ENCODE assay signal across 9 mouse cellular contexts in genomic region chr11:101985990-101986389, GRCm38 (mm10). TPM values are rescaled to one million over a fixed set of nuclear protein-coding genes. Genes with fewer than 3 reads are reported as not detected.
DNase-seq lines count a peak whose midpoint lies in the region; ATAC-seq and TF ChIP-seq lines count a peak whose summit lies in the region.
"Had no signal": no experiment of that assay in that cellular context is flagged by ENCODE, and none has a peak within 500 bp of the region (broad histone marks: within the 10 kb centered on the region; RNA-seq: fewer than 3 reads in every experiment).

No protein-coding gene starts in this region.

- peak; percentile 87 for TF ChIP-seq CTCF in ES-Bruce4 (IDR thresholded peaks at IDR 0.05; ENCODE audit: low read depth, low read length)

- no peak overlapping the region for H3K4me3 ChIP-seq in ES-Bruce4 (ENCODE audit: low read depth, low read length)
- no peak overlapping the region for H3K4me3 ChIP-seq in embryonic facial prominence, embryonic 15.5 days (replicated peaks)
- H3K4me3 ChIP-seq: midbrain, embryonic 12.5 days had no signal

- no peak overlapping the region for H3K9ac ChIP-seq in ES-Bruce4 (ENCODE audit: low read depth, poor library complexity, severe bottlenecking)
- H3K9ac ChIP-seq in embryonic facial prominence, embryonic 15.5 days, result no peak overlapping the region
- H3K9ac ChIP-seq: midbrain, embryonic 12.5 days had no signal

- no peak for TF ChIP-seq POLR2A in ES-Bruce4 (IDR thresholded peaks at IDR 0.05; ENCODE audit: insufficient read depth, low read length)

- H3K27me3 ChIP-seq in ES-Bruce4 (ENCODE audit: control insufficient read depth, insufficient read depth, low read length, poor library complexity, severe bottlenecking), result no peaks in the 10 kb centered on the region; the same call in 1 of the 2 replicates
- H3K27me3 ChIP-seq in embryonic facial prominence, embryonic 15.5 days, result peaks cover 5% of the 10 kb centered on the region; the same call in 1 of the 2 replicates

- H3K4me1 ChIP-seq in ES-Bruce4 (ENCODE audit: control insufficient read depth, insufficient read depth, low read length), result peaks cover 6% of the 10 kb centered on the region
- H3K4me1 ChIP-seq in embryonic facial prominence, embryonic 15.5 days, result peaks cover 28% of the 10 kb centered on the region

- H3K9me3 ChIP-seq in ES-Bruce4 (replicated peaks; ENCODE audit: control insufficient read depth, insufficient read depth, low read length, poor library complexity, severe bottlenecking), result no peaks in the 10 kb centered on the region
- no peaks in the 10 kb centered on the region for H3K9me3 ChIP-seq in embryonic facial prominence, embryonic 15.5 days (replicated peaks)
- H3K9me3 ChIP-seq: midbrain, embryonic 12.5 days had no signal

- 3% methylated on average over 10 of the region's 10 CpGs for WGBS in embryonic facial prominence, embryonic 15.5 days

- intact Hi-C loops in heart, postnatal 10 days (cut with DNase I), result loop anchor here (1.0 to 5.0 kb wide), 2 partner anchors 54 to 151 kb away; no protein-coding TSS in a partner anchor

- H3K36me3 ChIP-seq in ES-Bruce4 (ENCODE audit: control insufficient read depth, insufficient read depth, low read length, poor library complexity, severe bottlenecking), result no peaks in the 10 kb centered on the region
- no peaks in the 10 kb centered on the region for H3K36me3 ChIP-seq in embryonic facial prominence, embryonic 15.5 days
- H3K36me3 ChIP-seq: midbrain, embryonic 12.5 days had no signal

- TF ChIP-seq EP300 in ES-Bruce4 (IDR thresholded peaks at IDR 0.05; ENCODE audit: insufficient read depth, low read depth, low read length), result no peak

- DNase-seq in adrenal gland, postnatal 36 days, result peak; percentile 88
- DNase-seq in heart, postnatal 10 days, result peak; percentile 93 to 95
- DNase-seq in layer of hippocampus, adult 9-10 months (ENCODE audit: low spot score), result peak; percentile 89
- peak; percentile 89 for DNase-seq in lung, postnatal 14 days
- DNase-seq in right cerebral cortex, adult 2 months (ENCODE audit: low spot score in 2 of 2), result peak; percentile 94
- peak; percentile 53 for DNase-seq in urinary bladder, adult 2 months (ENCODE audit: low spot score)

- H3K27ac ChIP-seq in ES-Bruce4 (ENCODE audit: insufficient read depth, low read length), result no peak overlapping the region
- H3K27ac ChIP-seq in embryonic facial prominence, embryonic 15.5 days (replicated peaks), result no peak overlapping the region
- H3K27ac ChIP-seq: midbrain, embryonic 12.5 days had no signal

- H3K4me2 ChIP-seq in embryonic facial prominence, embryonic 15.5 days (replicated peaks), result peak overlapping the region; percentile 19
- H3K4me2 ChIP-seq: midbrain, embryonic 12.5 days had no signal

- ATAC-seq in embryonic facial prominence, embryonic 15.5 days (ENCODE audit: insufficient number of reproducible peaks, low FRiP score, low TSS enrichment, low read depth), result no peak; the same call in 1 of the 2 replicates

RNA-seq across cellular contexts. Expression of gene Dusp3, which starts 0.8 kb away (rescaled TPM):
- 11.9 and 13.3 TPM in 2 replicates for polyA plus RNA-seq in ES-Bruce4 (2011; ENCODE audit: insufficient read depth, insufficient read length, low read depth, missing spikeins)
- 100 to 1,000 TPM in 1 of 2 experiments, 10 to 100 TPM in 1; 98.6 to 132 TPM for total RNA-seq in adrenal gland, postnatal 36 days (2021)
- polyA plus RNA-seq in embryonic facial prominence, embryonic 15.5 days (2015; fragmentation: Nextera tagmentation; extraction: Ambion mirVana), result 26.2 and 29.9 TPM in 2 replicates
- total RNA-seq in heart, postnatal 10 days (2021), result 100 to 1,000 TPM; 145 to 170 TPM
- polyA plus RNA-seq in urinary bladder, adult 2 months (2012; rRNA removed), result 55.8 and 62.7 TPM in 2 replicates

RNA-seq across cellular contexts. Expression of gene Cfap97d1, which starts 1.9 kb away (rescaled TPM):
- not detected in 2 replicates for polyA plus RNA-seq in ES-Bruce4 (2011; ENCODE audit: insufficient read depth, insufficient read length, low read depth, missing spikeins)
- not detected for total RNA-seq in adrenal gland, postnatal 36 days (2021)
- not detected in 2 replicates for polyA plus RNA-seq in embryonic facial prominence, embryonic 15.5 days (2015; fragmentation: Nextera tagmentation; extraction: Ambion mirVana)
- not detected for total RNA-seq in heart, postnatal 10 days (2021)
- not detected in 2 replicates for polyA plus RNA-seq in urinary bladder, adult 2 months (2012; rRNA removed)
- polyA plus RNA-seq: midbrain, embryonic 12.5 days had no signal

RNA-seq across cellular contexts. Expression of gene Sost, which starts 19.2 kb away (rescaled TPM):
- not detected in 2 replicates for polyA plus RNA-seq in ES-Bruce4 (2011; ENCODE audit: insufficient read depth, insufficient read length, low read depth, missing spikeins)
- total RNA-seq in adrenal gland, postnatal 36 days (2021), result not detected
- 0.23 and 0.49 TPM in 2 replicates for polyA plus RNA-seq in embryonic facial prominence, embryonic 15.5 days (2015; fragmentation: Nextera tagmentation; extraction: Ambion mirVana)
- total RNA-seq in heart, postnatal 10 days (2021), result 1 to 10 TPM; 1.5 to 2.2 TPM
- 0.03 TPM in 1 of 2 replicates, not detected in the other for polyA plus RNA-seq in urinary bladder, adult 2 months (2012; rRNA removed)

RNA-seq across cellular contexts. Expression of gene Mpp3, which starts 42.3 kb away (rescaled TPM):
- 3.8 and 6.3 TPM in 2 replicates for polyA plus RNA-seq in ES-Bruce4 (2011; ENCODE audit: insufficient read depth, insufficient read length, low read depth, missing spikeins)
- total RNA-seq in adrenal gland, postnatal 36 days (2021), result 10 to 100 TPM in 1 of 2 experiments, 1 to 10 TPM in 1; 5.3 to 17.3 TPM
- 5.5 and 6.2 TPM in 2 replicates for polyA plus RNA-seq in embryonic facial prominence, embryonic 15.5 days (2015; fragmentation: Nextera tagmentation; extraction: Ambion mirVana)
- 1 to 10 TPM; 5.5 to 7.4 TPM for total RNA-seq in heart, postnatal 10 days (2021)
- 1.2 and 1.4 TPM in 2 replicates for polyA plus RNA-seq in urinary bladder, adult 2 months (2012; rRNA removed)

RNA-seq across cellular contexts. Expression of gene Cd300lg, which starts 55.3 kb away (rescaled TPM):
- polyA plus RNA-seq in ES-Bruce4 (2011; ENCODE audit: insufficient read depth, insufficient read length, low read depth, missing spikeins), result not detected in 2 replicates
- total RNA-seq in adrenal gland, postnatal 36 days (2021), result 10 to 100 TPM; 40.3 to 48.6 TPM
- polyA plus RNA-seq in embryonic facial prominence, embryonic 15.5 days (2015; fragmentation: Nextera tagmentation; extraction: Ambion mirVana), result 1.5 and 2.1 TPM in 2 replicates
- 10 to 100 TPM; 64.4 to 75.9 TPM for total RNA-seq in heart, postnatal 10 days (2021)
- 15.3 and 19.8 TPM in 2 replicates for polyA plus RNA-seq in urinary bladder, adult 2 months (2012; rRNA removed)
